Mouse (Mus musculus): ENCODE results near the gene Ly6g6e.

- TF ChIP-seq GATA1 (IDR thresholded peaks at IDR 0.05; ENCODE audit: low read length) (no peak), TAL1 (IDR thresholded peaks at IDR 0.05; ENCODE audit: low read length) (no peak)
Measured at GRCm38 (mm10) chr17:35103221-35103690, 26.6 kb downstream of the Ly6g6e start.
